Mouse (Mus musculus) midbrain, embryonic 13.5 days (tissue): ENCODE data around the gene Cenpj. TPM values are rescaled to one million over a fixed set of nuclear protein-coding genes. Genes with fewer than 3 reads are reported as not detected.

Experiments used
- ATAC-seq: fragments of 200-750 bp; cut with Nextera tagmentation; 2 replicates; pipeline ENCODE4 v1.8.0; 2017; ENCODE audit warnings: mild to moderate bottlenecking, moderate TSS enrichment, moderate library complexity
- H3K27ac ChIP-seq: fragments of 300-500 bp; sonication (generic); 2 replicates; pipeline ENCODE4 v1.5.1; 2015; ENCODE audit warnings: inconsistent platforms, mild to moderate bottlenecking, moderate library complexity
- H3K27me3 ChIP-seq: fragments of 300-500 bp; sonication (generic); 2 replicates; pipeline ENCODE4 v1.6.1; 2015; ENCODE audit warnings: mild to moderate bottlenecking, inconsistent platforms
- H3K36me3 ChIP-seq: fragments of 300-500 bp; sonication (generic); 2 replicates; pipeline ENCODE4 v1.6.1; 2015; ENCODE audit warnings: mild to moderate bottlenecking, inconsistent platforms
- H3K4me1 ChIP-seq: fragments of 300-500 bp; sonication (generic); replicated peaks from 2 replicates; pipeline ENCODE4 v1.6.1; 2015; ENCODE audit warnings: inconsistent platforms
- H3K4me2 ChIP-seq: fragments of 300-500 bp; sonication (generic); replicated peaks from 2 replicates; pipeline ENCODE4 v1.6.1; 2015; ENCODE audit warnings: moderate library complexity, mild to moderate bottlenecking, inconsistent platforms
- H3K4me3 ChIP-seq: fragments of 300-500 bp; sonication (generic); replicated peaks from 2 replicates; pipeline ENCODE4 v1.5.1; 2015; ENCODE audit warnings: mild to moderate bottlenecking, inconsistent platforms
- H3K9ac ChIP-seq: fragments of 300-500 bp; sonication (generic); replicated peaks from 2 replicates; pipeline ENCODE4 v1.6.1; 2015; ENCODE audit warnings: mild to moderate bottlenecking, inconsistent platforms
- H3K9me3 ChIP-seq: fragments of 300-500 bp; sonication (generic); 2 replicates; pipeline ENCODE4 v1.6.1; 2016; ENCODE audit warnings: mild to moderate bottlenecking, inconsistent platforms
- WGBS: fragments of 180-500 bp; shearing (Covaris S2); methylation state at CpG from one replicate; pipeline ENCODE4 v1.1.7; 2015; 5-methylcytosine and 5-hydroxymethylcytosine counted together
- polyA plus RNA-seq: library from polyadenylated mRNA; unstranded; fragments of >200 nt; fragmentation: Nextera tagmentation; extraction: Ambion mirVana; gene quantifications from 2 replicates; pipeline ENCODE4 v1.2.1, GENCODE M21; 2015

Gene Cenpj
- polyA plus RNA-seq: 10.2 and 11.4 TPM in 2 replicates

DNA sequence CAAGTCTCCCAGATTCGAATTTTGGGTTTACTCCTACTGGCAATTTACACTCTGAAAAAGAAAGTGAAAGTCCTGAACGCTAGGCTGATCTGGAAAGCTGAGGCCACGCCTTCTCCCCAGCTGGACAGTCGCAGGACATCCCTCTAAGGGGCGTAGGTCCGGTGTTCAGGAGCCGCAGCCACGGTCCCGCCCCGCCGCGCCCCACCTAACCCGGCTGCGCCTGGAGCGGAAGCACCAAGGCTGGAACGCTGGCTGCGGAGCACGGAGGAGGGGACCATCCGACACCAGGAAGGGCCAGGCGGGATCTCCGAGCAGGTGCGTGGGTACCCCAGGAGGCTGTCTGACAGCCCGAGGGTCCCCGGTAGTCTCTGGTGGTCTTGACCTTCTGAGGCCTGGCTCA is at the start of gene Cenpj, which contains the start of gene Parp4:
Gene Cenpj, minus strand, starts transcription at position 10 of the 400 bp plus-strand sequence.
Gene Parp4, plus strand, starts transcription at position 204 of the 400 bp plus-strand sequence.
- ATAC-seq: no peak
- peak within 1 kb of the TSS; percentile 61 for H3K9ac ChIP-seq
- 1% methylated on average over 24 of the region's 24 CpGs for WGBS
- H3K9me3 ChIP-seq: no peaks in the 10 kb centered on the region
- H3K4me3 ChIP-seq: peak within 1 kb of the TSS; percentile 42
- H3K36me3 ChIP-seq: no peaks in the 10 kb centered on the region
- H3K27me3 ChIP-seq: peaks cover 7% of the 10 kb centered on the region
- peaks cover 18% of the 10 kb centered on the region for H3K4me1 ChIP-seq
- H3K4me2 ChIP-seq: peak within 1 kb of the TSS; percentile 62
- no peak within 1 kb of the TSS for H3K27ac ChIP-seq

- H3K9me3 ChIP-seq: no peaks in the 10 kb centered on the region
- no peaks in the 10 kb centered on the region for H3K36me3 ChIP-seq
- H3K4me3 ChIP-seq: no peak overlapping the region
- no peaks in the 10 kb centered on the region for H3K4me1 ChIP-seq
- H3K4me2 ChIP-seq: no peak overlapping the region
- no peak for ATAC-seq
- 94% methylated on average over 8 of the region's 8 CpGs for WGBS
- no peak overlapping the region for H3K27ac ChIP-seq
- no peak overlapping the region for H3K9ac ChIP-seq
- no peaks in the 10 kb centered on the region for H3K27me3 ChIP-seq
Observed at GRCm38 (mm10) chr14:56620425-56620824, 45.2 kb upstream of the Cenpj start.

DNA sequence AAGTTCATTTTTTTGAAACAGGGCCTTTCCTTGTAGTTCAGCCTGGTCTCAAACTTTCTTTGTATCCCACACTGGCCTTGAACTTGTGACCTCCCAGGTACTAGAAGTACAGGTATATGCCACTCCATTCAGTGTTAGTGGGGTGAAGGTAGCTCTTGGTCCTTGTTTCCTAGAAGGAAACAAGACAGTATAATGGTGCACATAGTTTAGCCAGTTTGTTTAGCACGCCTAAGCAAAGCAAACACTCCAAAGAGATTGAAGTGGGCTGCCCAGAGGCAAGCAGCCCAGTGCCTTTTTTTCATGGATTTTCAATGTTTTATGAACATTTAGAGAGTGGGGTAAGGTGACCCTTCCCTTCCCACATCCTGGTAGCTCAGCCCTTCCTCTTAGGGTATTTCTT is 42.2 kb upstream of the Cenpj start:
- no peak for ATAC-seq
- H3K36me3 ChIP-seq: no peaks in the 10 kb centered on the region
- no peak overlapping the region for H3K27ac ChIP-seq
- no peak overlapping the region for H3K4me3 ChIP-seq
- 76% methylated on average over 1 of the region's 1 CpGs for WGBS
- no peaks in the 10 kb centered on the region for H3K27me3 ChIP-seq
- H3K9me3 ChIP-seq: no peaks in the 10 kb centered on the region
- no peaks in the 10 kb centered on the region for H3K4me1 ChIP-seq
- no peak overlapping the region for H3K9ac ChIP-seq
- no peak overlapping the region for H3K4me2 ChIP-seq

DNA sequence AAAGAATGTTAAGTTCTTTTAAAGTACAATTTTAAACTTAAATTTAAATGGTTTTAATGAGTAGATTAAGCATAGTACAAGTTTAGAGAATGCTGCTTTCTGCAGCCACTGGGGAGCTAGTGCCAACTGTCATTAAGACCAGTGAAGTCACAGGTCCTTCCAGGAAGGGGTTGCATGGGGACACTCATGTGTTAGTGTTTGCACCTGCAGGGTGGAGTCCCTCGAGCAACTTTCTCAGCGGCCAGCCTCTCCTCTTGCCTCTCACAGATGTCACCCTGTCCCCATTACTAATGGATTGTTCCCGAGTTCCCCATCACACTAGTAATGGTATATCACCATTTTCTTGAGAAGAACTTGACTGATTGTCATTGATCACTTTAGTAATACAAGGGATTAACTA is 38.0 kb upstream of the Cenpj start:
- ATAC-seq: no peak
- H3K4me3 ChIP-seq: no peak overlapping the region
- 85% methylated on average over 3 of the region's 3 CpGs for WGBS
- H3K27ac ChIP-seq: no peak overlapping the region
- H3K9me3 ChIP-seq: 0 out of 2 replicates have a peak, but pooled peaks cover 3% of the 10 kb centered on the region
- H3K4me1 ChIP-seq: no peaks in the 10 kb centered on the region
- no peaks in the 10 kb centered on the region for H3K36me3 ChIP-seq
- no peak overlapping the region for H3K4me2 ChIP-seq
- no peak overlapping the region for H3K9ac ChIP-seq
- H3K27me3 ChIP-seq: no peaks in the 10 kb centered on the region

DNA sequence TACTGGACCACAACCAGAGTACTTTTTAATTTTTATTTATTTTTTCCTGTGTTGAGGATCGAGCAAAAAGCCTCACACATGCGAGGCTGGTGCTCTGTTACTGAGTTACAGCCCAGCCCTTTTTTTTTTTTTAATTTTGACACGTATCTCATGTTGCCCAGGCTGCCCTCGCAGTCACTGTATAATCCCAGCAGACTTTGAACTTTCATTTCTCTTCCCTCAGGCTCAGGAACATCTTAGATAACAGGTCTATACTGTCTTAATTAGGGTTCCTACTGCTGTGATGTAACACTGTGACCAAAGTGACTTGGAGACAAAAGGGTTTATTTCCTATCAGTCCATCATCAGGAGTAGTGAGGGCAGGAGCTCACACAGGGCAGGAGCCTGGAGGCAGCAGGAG is 29.9 kb upstream of the Cenpj start:
- H3K4me2 ChIP-seq: no peak overlapping the region
- H3K4me3 ChIP-seq: no peak overlapping the region
- H3K4me1 ChIP-seq: no peaks in the 10 kb centered on the region
- 85% methylated on average over 4 of the region's 4 CpGs for WGBS
- ATAC-seq: no peak
- H3K27ac ChIP-seq: no peak overlapping the region
- H3K36me3 ChIP-seq: no peaks in the 10 kb centered on the region
- no peaks in the 10 kb centered on the region for H3K27me3 ChIP-seq
- no peak overlapping the region for H3K9ac ChIP-seq
- H3K9me3 ChIP-seq: 0 out of 2 replicates have a peak, but pooled peaks cover 3% of the 10 kb centered on the region

DNA sequence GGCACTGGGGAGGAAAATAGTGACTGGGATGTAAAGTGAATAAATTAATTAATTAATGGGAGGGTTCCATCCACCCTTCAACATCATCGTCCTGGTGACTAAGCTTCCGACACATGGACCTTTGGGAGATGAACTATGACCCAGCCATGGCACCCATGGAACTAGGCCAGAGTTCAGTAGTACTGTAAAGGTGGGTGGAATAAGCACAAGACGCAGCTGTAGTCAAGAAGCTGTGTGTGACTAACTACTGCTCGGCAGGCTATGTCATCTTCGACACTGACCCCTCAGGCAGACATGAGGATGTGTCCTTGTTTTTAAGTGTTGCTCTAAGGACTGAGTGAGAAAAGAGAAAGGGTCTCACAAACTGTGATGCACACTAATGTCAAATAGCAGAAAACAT is 29.2 kb upstream of the Cenpj start:
- Histone ChIP-seq H3K9me3 (no peaks in the 10 kb centered on the region), H3K27ac (no peak overlapping the region), H3K9ac (no peak overlapping the region), H3K4me1 (no peaks in the 10 kb centered on the region), H3K4me3 (no peak overlapping the region), H3K36me3 (no peaks in the 10 kb centered on the region), H3K4me2 (no peak overlapping the region), H3K27me3 (no peaks in the 10 kb centered on the region)
- ATAC-seq: no peak
- 91% methylated on average over 5 of the region's 5 CpGs for WGBS

GRCm38 (mm10) chr14:56602069-56602468 is 26.8 kb upstream of the Cenpj start:
- Histone ChIP-seq H3K4me1 (no peaks in the 10 kb centered on the region), H3K9ac (no peak overlapping the region), H3K27ac (no peak overlapping the region), H3K36me3 (no peaks in the 10 kb centered on the region), H3K4me3 (no peak overlapping the region), H3K27me3 (no peaks in the 10 kb centered on the region), H3K4me2 (no peak overlapping the region), H3K9me3 (no peaks in the 10 kb centered on the region)
- ATAC-seq: no peak
- WGBS: 90% methylated on average over 9 of the region's 9 CpGs

- H3K27me3 ChIP-seq: no peaks in the 10 kb centered on the region
- H3K36me3 ChIP-seq: no peaks in the 10 kb centered on the region
- ATAC-seq: no peak
- no peak overlapping the region for H3K27ac ChIP-seq
- no peak overlapping the region for H3K4me3 ChIP-seq
- H3K9ac ChIP-seq: no peak overlapping the region
- no peaks in the 10 kb centered on the region for H3K9me3 ChIP-seq
- H3K4me2 ChIP-seq: no peak overlapping the region
- H3K4me1 ChIP-seq: no peaks in the 10 kb centered on the region
- 44% methylated on average over 6 of the region's 6 CpGs for WGBS
Observed at GRCm38 (mm10) chr14:56598759-56599158, 23.5 kb upstream of the Cenpj start.

GRCm38 (mm10) chr14:56594811-56595210 is 19.6 kb upstream of the Cenpj start:
- Histone ChIP-seq H3K9me3 (no peaks in the 10 kb centered on the region), H3K36me3 (no peaks in the 10 kb centered on the region), H3K4me2 (no peak overlapping the region), H3K27me3 (no peaks in the 10 kb centered on the region), H3K27ac (no peak overlapping the region), H3K4me3 (no peak overlapping the region), H3K4me1 (no peaks in the 10 kb centered on the region), H3K9ac (no peak overlapping the region)
- no peak for ATAC-seq
- WGBS: 93% methylated on average over 1 of the region's 1 CpGs

- no peak overlapping the region for H3K4me2 ChIP-seq
- H3K9me3 ChIP-seq: no peaks in the 10 kb centered on the region
- H3K4me3 ChIP-seq: no peak overlapping the region
- H3K9ac ChIP-seq: no peak overlapping the region
- H3K4me1 ChIP-seq: no peaks in the 10 kb centered on the region
- no peak for ATAC-seq
- WGBS: 96% methylated on average over 9 of the region's 9 CpGs
- H3K36me3 ChIP-seq: no peaks in the 10 kb centered on the region
- no peak overlapping the region for H3K27ac ChIP-seq
- H3K27me3 ChIP-seq: no peaks in the 10 kb centered on the region
Observed at GRCm38 (mm10) chr14:56592191-56592590, 17.0 kb upstream of the Cenpj start.

DNA sequence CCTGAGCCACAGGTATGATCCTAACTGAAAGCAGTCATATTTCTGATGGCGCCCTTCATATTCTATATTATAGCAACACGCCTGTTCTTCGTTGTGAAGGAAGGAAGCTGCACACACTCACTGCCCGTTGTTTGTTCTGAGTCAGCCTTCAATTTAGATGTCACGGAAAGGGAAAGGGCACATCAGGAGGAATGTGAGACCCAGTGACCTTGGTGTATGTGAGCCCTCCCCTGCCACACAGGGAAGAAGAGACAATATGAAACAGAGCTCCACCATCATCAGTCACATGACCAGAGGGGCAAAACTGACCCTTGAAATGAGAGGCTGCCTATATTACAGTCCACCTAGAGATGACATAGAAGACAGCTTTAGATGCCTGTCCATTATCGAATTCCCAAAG is 7.1 kb upstream of the Cenpj start:
- Histone ChIP-seq H3K9ac (no peak overlapping the region), H3K4me3 (no peak overlapping the region), H3K4me2 (no peak overlapping the region), H3K9me3 (no peaks in the 10 kb centered on the region), H3K27me3 (no peaks in the 10 kb centered on the region), H3K36me3 (no peaks in the 10 kb centered on the region), H3K27ac (no peak overlapping the region), H3K4me1 (no peaks in the 10 kb centered on the region)
- WGBS: 94% methylated on average over 6 of the region's 6 CpGs
- no peak for ATAC-seq

DNA sequence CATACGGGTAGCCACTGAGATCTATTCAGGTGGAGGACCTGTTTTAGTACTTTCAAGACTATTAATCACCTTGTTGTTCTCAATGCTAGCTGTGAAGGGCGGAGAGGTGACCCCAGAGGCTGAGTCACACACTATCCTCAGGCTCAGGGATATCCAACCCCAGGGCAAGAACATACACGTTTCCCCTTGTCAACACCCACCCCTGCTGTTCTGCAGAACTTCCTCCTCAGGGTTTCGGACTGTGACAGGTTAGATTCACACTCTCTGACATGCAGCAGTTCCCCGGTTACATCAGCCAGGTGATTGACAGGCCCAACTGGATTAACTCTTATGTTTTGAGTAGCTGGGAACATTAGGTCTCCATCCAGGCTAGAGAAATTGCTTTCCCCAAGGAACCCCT is 5.9 kb upstream of the Cenpj start:
- Histone ChIP-seq H3K9me3 (no peaks in the 10 kb centered on the region), H3K9ac (no peak overlapping the region), H3K27ac (no peak overlapping the region), H3K4me1 (no peaks in the 10 kb centered on the region), H3K4me3 (no peak overlapping the region), H3K36me3 (no peaks in the 10 kb centered on the region), H3K27me3 (no peaks in the 10 kb centered on the region), H3K4me2 (no peak overlapping the region)
- WGBS: 70% methylated on average over 5 of the region's 5 CpGs
- no peak for ATAC-seq

DNA sequence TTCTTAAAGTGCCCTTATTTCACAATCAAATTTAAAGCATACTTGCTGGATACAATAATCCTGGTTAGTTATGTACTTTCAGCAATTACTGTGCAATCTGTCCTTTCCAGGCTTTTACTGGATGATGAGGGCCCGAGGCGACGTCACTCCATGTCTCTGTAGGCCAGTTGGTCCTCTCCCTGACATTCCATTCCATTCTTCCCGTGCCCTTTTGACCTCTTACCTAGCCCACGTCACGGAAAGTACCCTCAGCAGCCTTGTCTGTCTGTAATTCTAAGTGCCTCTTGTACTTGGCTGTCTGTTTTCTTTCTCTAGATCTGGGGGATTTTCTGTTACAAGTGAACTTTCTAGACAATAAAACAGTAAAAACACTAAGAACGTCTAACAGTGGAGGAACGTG is 3.8 kb upstream of the Cenpj start:
- no peak overlapping the region for H3K4me2 ChIP-seq
- peaks cover 6% of the 10 kb centered on the region for H3K4me1 ChIP-seq
- H3K9ac ChIP-seq: no peak overlapping the region
- 59% methylated on average over 8 of the region's 8 CpGs for WGBS
- no peaks in the 10 kb centered on the region for H3K36me3 ChIP-seq
- H3K27me3 ChIP-seq: peaks cover 4% of the 10 kb centered on the region
- H3K4me3 ChIP-seq: no peak overlapping the region
- no peak overlapping the region for H3K27ac ChIP-seq
- ATAC-seq: no peak
- no peaks in the 10 kb centered on the region for H3K9me3 ChIP-seq
